Mouse (Mus musculus) kidney, adult 2 months (tissue): ENCODE results near the gene Kank4. TPM values are rescaled to one million over a fixed set of nuclear protein-coding genes. Genes with fewer than 3 reads are reported as not detected.

Experiments
- DNase-seq: peaks from one replicate; pipeline ENCODE4 v3.0.0; 2021
- H3K27ac ChIP-seq: fragments of 200-500 bp; 2 replicates; pipeline ENCODE4 v1.5.1; 2012; ENCODE audit warnings: low read depth, low read length, control low read depth, inconsistent platforms; ENCODE audit not compliant: insufficient read depth
- H3K27me3 ChIP-seq: fragments of 200-500 bp; replicated peaks from 2 replicates; pipeline ENCODE4 v1.6.1; 2012; ENCODE audit warnings: mild to moderate bottlenecking, moderate library complexity, low read length, inconsistent platforms; ENCODE audit not compliant: control insufficient read depth, insufficient read depth
- H3K36me3 ChIP-seq: fragments of 200-500 bp; 2 replicates; pipeline ENCODE4 v1.6.1; 2012; ENCODE audit warnings: mild to moderate bottlenecking, moderate library complexity, low read length, inconsistent platforms; ENCODE audit not compliant: control insufficient read depth, insufficient read depth
- H3K4me1 ChIP-seq: fragments of 200-500 bp; 2 replicates; pipeline ENCODE4 v1.6.1; 2011; ENCODE audit warnings: low read length; ENCODE audit not compliant: control insufficient read depth, insufficient read depth
- H3K4me3 ChIP-seq: fragments of 200-500 bp; 2 replicates; pipeline ENCODE4 v1.5.1; 2011; ENCODE audit warnings: mild to moderate bottlenecking, low read depth, low read length, control low read depth; ENCODE audit not compliant: insufficient read depth
- CTCF ChIP-seq: fragments of 200-500 bp; conservative IDR thresholded peaks from 2 replicates; pipeline ENCODE4 v1.5.1; 2011; ENCODE audit warnings: low read depth, mild to moderate bottlenecking, control low read depth, low read length, moderate library complexity, mixed read lengths; ENCODE audit not compliant: insufficient read depth, insufficient read length
- POLR2A ChIP-seq: fragments of 200-500 bp; IDR thresholded peaks from one replicate; pipeline ENCODE4 v1.6.1; 2011; ENCODE audit warnings: low read depth, low read length, control low read depth
- WGBS: fragments of 180-500 bp; shearing (Covaris S2); methylation state at CpG from one replicate; pipeline ENCODE4 v1.1.7; 2018; 5-methylcytosine and 5-hydroxymethylcytosine counted together
- polyA plus RNA-seq: library from polyadenylated mRNA; depleted of rRNA; stranded (reverse); fragments of >200 nt; gene quantifications from 2 replicates; pipeline ENCODE4 v1.2.3, GENCODE M21; 2012; rRNA removed

Gene Kank4
- polyA plus RNA-seq, 1 experiment, result 3.2 TPM

- no peak for TF ChIP-seq CTCF
- no peak for TF ChIP-seq POLR2A
- Histone ChIP-seq H3K4me3 (no peak overlapping the region), H3K27ac (no peak overlapping the region), H3K4me1 (no peaks in the 10 kb centered on the region), H3K27me3 (no peaks in the 10 kb centered on the region), H3K36me3 (no peaks in the 10 kb centered on the region)
- no peak for DNase-seq
- WGBS, result 94% methylated on average over 8 of the region's 8 CpGs
These were observed 106.4 kb downstream of the Kank4 start for GRCm38 (mm10) chr4:98710891-98711290.

Other genes starting within 250 kb of the Kank4 start
- gene L1td1, start 90.8 kb downstream of the Kank4 start, polyA plus RNA-seq, result not detected in 2 replicates
- not detected in 2 replicates for gene I0C0044D17Rik, start 6.3 kb upstream of the Kank4 start, polyA plus RNA-seq
- 21.2 and 34.0 TPM in 2 replicates for gene Usp1, start 106.3 kb upstream of the Kank4 start, polyA plus RNA-seq
- 8.6 and 12.9 TPM in 2 replicates for gene Angptl3, start 213.4 kb upstream of the Kank4 start, polyA plus RNA-seq